Mouse (Mus musculus): ENCODE data around the gene Fgd4.

DNA sequence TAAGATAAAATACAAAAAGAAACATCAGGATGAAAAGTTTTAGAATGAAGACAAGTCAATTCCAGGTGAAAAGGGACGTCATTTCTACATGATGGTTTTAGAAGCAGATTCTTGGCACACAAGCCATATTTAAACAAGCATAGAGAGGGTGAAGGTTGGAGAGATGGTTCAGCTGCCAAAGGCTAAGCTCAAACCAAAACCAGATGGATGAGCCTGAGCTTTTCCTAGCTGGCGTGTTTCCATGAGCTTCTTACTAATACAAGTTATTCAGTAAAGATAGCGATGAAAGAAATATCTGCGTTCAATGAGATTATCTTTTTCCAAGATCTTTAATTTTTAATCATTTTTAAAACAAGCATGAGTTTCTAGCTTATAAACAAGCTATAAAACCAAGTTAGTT is 115.7 kb downstream of the Fgd4 start:
- TF ChIP-seq CTCF (IDR thresholded peaks at IDR 0.05; ENCODE audit: low read depth, low read length) (no peak), POLR2A (IDR thresholded peaks at IDR 0.05; ENCODE audit: insufficient read depth, low read length) (no peak), EP300 (IDR thresholded peaks at IDR 0.05; ENCODE audit: insufficient read depth, low read depth, low read length) (no peak)

Measured in ES-Bruce4 (cell line).